Mouse (Mus musculus) left cerebral cortex, adult 8-10 months (tissue): ENCODE data around the gene Dppa1. TPM values are rescaled to one million over a fixed set of nuclear protein-coding genes. Genes with fewer than 3 reads are reported as not detected.
"Not testable (repeated sequence)": the region's sequence is repeated elsewhere in the genome, so short reads cannot be mapped to it uniquely, and the experiment has no call there.

Source experiments
- DNase-seq, 2 experiments: peaks; one replicate each; pipeline ENCODE4 v3.0.0; 2022; ENCODE audit warnings: low spot score in 2 of 2
- total RNA-seq, 4 experiments: library from RNA; stranded (reverse); gene quantifications; 2 replicates each; pipeline ENCODE4 v1.2.4; 2022

Gene Dppa1
- not detected for total RNA-seq

GRCm38 (mm10) chr11:46629211-46629795 lies at the start of gene Dppa1:
Gene Dppa1, minus strand, starts transcription at chr11:46629261.
- DNase-seq: no peak

- DNase-seq: no peak
Observed at GRCm38 (mm10) chr11:46667938-46668337, 38.9 kb upstream of the Dppa1 start.

GRCm38 (mm10) chr11:46667105-46667504 lies 38.0 kb upstream of the Dppa1 start:
- no peak for DNase-seq

- DNase-seq: no peak
Observed at GRCm38 (mm10) chr11:46665599-46666522, 36.8 kb upstream of the Dppa1 start.

- no peak for DNase-seq
Observed at GRCm38 (mm10) chr11:46663215-46663614, 34.2 kb upstream of the Dppa1 start.

- no peak for DNase-seq
Observed at GRCm38 (mm10) chr11:46652476-46652875, 23.4 kb upstream of the Dppa1 start.

GRCm38 (mm10) chr11:46649655-46650054 lies 20.6 kb upstream of the Dppa1 start:
- not testable (repeated sequence) for DNase-seq

GRCm38 (mm10) chr11:46644824-46645223 lies 15.8 kb upstream of the Dppa1 start:
- no peak for DNase-seq

- no peak for DNase-seq
Observed at GRCm38 (mm10) chr11:46636568-46636967, 7.5 kb upstream of the Dppa1 start.

GRCm38 (mm10) chr11:46635516-46635915 lies 6.5 kb upstream of the Dppa1 start:
- DNase-seq: not testable (repeated sequence)

- peak in 1 of 2 experiments; percentile 6 for DNase-seq
Observed at GRCm38 (mm10) chr11:46631635-46632034, 2.6 kb upstream of the Dppa1 start.

- no peak for DNase-seq
Observed at GRCm38 (mm10) chr11:46620414-46621168, 8.5 kb downstream of the Dppa1 start.

- DNase-seq: no peak
Observed at GRCm38 (mm10) chr11:46619929-46620328, 9.1 kb downstream of the Dppa1 start.

GRCm38 (mm10) chr11:46592416-46592815 lies 36.6 kb downstream of the Dppa1 start:
- no peak for DNase-seq

- no peak for DNase-seq
Observed at GRCm38 (mm10) chr11:46582741-46583140, 46.3 kb downstream of the Dppa1 start.

GRCm38 (mm10) chr11:46580428-46580827 lies 48.6 kb downstream of the Dppa1 start:
- no peak for DNase-seq

GRCm38 (mm10) chr11:46578771-46579281 lies 50.2 kb downstream of the Dppa1 start:
- DNase-seq: no peak

- peak in 1 of 2 experiments; percentile 20 for DNase-seq
Observed at GRCm38 (mm10) chr11:46571327-46571726, 57.7 kb downstream of the Dppa1 start, which contains the start of gene BC053393. Gene BC053393, plus strand, starts transcription at chr11:46571536.

GRCm38 (mm10) chr11:46569107-46569506 lies 60.0 kb downstream of the Dppa1 start:
- DNase-seq: no peak

- no peak for DNase-seq
Observed at GRCm38 (mm10) chr11:46565967-46566366, 63.1 kb downstream of the Dppa1 start.

GRCm38 (mm10) chr11:46564671-46565070 lies 64.4 kb downstream of the Dppa1 start:
- DNase-seq: no peak

GRCm38 (mm10) chr11:46561096-46561495 lies 68.0 kb downstream of the Dppa1 start:
- DNase-seq: no peak
